Mouse (Mus musculus) lung, embryonic 15.5 days (tissue): ENCODE data around the gene Ptpn11. TPM values are rescaled to one million over a fixed set of nuclear protein-coding genes. Genes with fewer than 3 reads are reported as not detected.
"Not testable (repeated sequence)": the region's sequence is repeated elsewhere in the genome, so short reads cannot be mapped to it uniquely, and the experiment has no call there.

ENCODE experiments used
- ATAC-seq: fragments of 200-750 bp; cut with Nextera tagmentation; 2 replicates; pipeline ENCODE4 v1.8.0; 2017; ENCODE audit warnings: moderate number of reproducible peaks, borderline replicate concordance; ENCODE audit not compliant: low FRiP score, low TSS enrichment; ENCODE audit errors: extremely low read depth
- H3K27ac ChIP-seq: fragments of 300-500 bp; sonication (generic); 2 replicates; pipeline ENCODE4 v1.5.1; 2015; ENCODE audit warnings: moderate library complexity, mild to moderate bottlenecking, inconsistent platforms
- H3K27me3 ChIP-seq: fragments of 300-500 bp; sonication (generic); 2 replicates; pipeline ENCODE4 v1.6.1; 2015; ENCODE audit warnings: inconsistent platforms
- H3K36me3 ChIP-seq: fragments of 300-500 bp; sonication (generic); 2 replicates; pipeline ENCODE4 v1.6.1; 2015; ENCODE audit warnings: inconsistent platforms
- H3K4me1 ChIP-seq: fragments of 300-500 bp; sonication (generic); 2 replicates; pipeline ENCODE4 v1.6.1; 2015; ENCODE audit warnings: inconsistent platforms
- H3K4me2 ChIP-seq: fragments of 300-500 bp; sonication (generic); 2 replicates; pipeline ENCODE4 v1.6.1; 2015; ENCODE audit warnings: inconsistent platforms, mild to moderate bottlenecking, moderate library complexity
- H3K4me3 ChIP-seq: fragments of 300-500 bp; sonication (generic); 2 replicates; pipeline ENCODE4 v1.5.1; 2015; ENCODE audit warnings: mild to moderate bottlenecking, inconsistent platforms
- H3K9ac ChIP-seq: fragments of 300-500 bp; sonication (generic); 2 replicates; pipeline ENCODE4 v1.6.1; 2015; ENCODE audit warnings: inconsistent platforms
- H3K9me3 ChIP-seq: fragments of 300-500 bp; sonication (generic); 2 replicates; pipeline ENCODE4 v1.6.1; 2016; ENCODE audit warnings: inconsistent platforms
- WGBS: fragments of 180-500 bp; shearing (Covaris S2); methylation state at CpG from one replicate; pipeline ENCODE4 v1.1.7; 2015; 5-methylcytosine and 5-hydroxymethylcytosine counted together
- polyA plus RNA-seq: library from polyadenylated mRNA; unstranded; fragments of >200 nt; fragmentation: Nextera tagmentation; extraction: Ambion mirVana; gene quantifications from 2 replicates; pipeline ENCODE4 v1.2.1, GENCODE M21; 2015

Gene Ptpn11
- polyA plus RNA-seq = 20.8 and 21.3 TPM in 2 replicates

DNA sequence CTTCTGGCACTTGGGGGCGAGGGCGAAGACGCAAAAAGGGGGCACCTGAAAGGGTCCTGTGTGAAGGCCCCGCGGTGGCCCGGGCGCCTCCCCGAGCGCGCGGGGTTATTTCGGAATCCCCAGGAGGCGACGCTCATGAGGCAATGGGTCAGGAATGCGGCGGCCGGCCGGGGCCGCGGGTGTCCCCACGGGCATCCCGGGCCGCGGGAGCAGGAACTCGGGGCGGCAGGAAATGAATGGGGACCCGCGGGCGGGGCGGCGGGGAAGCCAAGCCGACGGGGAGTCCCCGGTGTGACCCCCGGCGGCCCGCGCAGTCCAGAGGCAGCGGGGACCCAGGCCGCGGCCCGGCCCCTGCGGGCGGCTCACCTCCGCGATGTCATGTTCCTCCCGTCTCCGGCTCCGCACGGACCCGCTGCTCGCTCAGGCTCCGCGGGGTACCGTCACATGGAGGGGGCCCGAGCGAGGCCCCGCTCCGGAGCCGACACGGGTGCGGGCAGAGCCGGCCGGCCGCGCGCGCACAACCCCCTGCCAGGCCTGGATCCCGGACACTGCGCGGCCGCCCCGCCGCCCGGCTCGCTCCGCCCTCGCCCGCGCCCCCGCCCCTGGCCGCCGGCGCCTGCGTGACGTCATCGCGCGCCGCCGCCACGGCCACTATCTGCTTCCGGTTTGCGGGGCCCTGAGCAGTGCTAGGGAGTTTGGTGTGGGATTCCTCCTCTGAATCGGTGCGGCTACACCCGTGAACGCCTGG is at the start of gene Ptpn11:
Gene Ptpn11, minus strand, starts transcription at position 562 of the 748 bp plus-strand sequence.
- Histone ChIP-seq H3K4me2 (peak within 1 kb of the TSS; percentile 76), H3K27ac (peak within 1 kb of the TSS; percentile 79), H3K27me3 (no peaks in the 10 kb centered on the region), H3K9me3 (no peaks in the 10 kb centered on the region), H3K4me3 (peak within 1 kb of the TSS; percentile 88), H3K4me1 (peaks cover 20% of the 10 kb centered on the region), H3K36me3 (0 out of 2 replicates have a peak, but pooled peaks cover 3% of the 10 kb centered on the region), H3K9ac (peak within 1 kb of the TSS; percentile 93)
- whole genome bisulfite sequencing = under 1% methylated on average over 45 of the region's 98 CpGs
- ATAC-seq = peak; percentile 96

GRCm38 (mm10) chr5:121239846-121240245 is 48.6 kb upstream of the Ptpn11 start:
- Histone ChIP-seq H3K4me1 (no peaks in the 10 kb centered on the region), H3K4me2 (no peak overlapping the region)

GRCm38 (mm10) chr5:121238208-121238607 is 47.0 kb upstream of the Ptpn11 start:
- Histone ChIP-seq H3K9ac (no peak overlapping the region), H3K36me3 (no peaks in the 10 kb centered on the region), H3K4me3 (no peak overlapping the region), H3K4me2 (no peak overlapping the region), H3K27me3 (no peaks in the 10 kb centered on the region), H3K27ac (no peak overlapping the region), H3K4me1 (no peaks in the 10 kb centered on the region), H3K9me3 (no peaks in the 10 kb centered on the region)
- 75% methylated on average over 2 of the region's 2 CpGs for WGBS
- no peak for ATAC-seq

More at GRCm38 (mm10) chr5:121239846-121240245, 48.6 kb upstream of the Ptpn11 start:
- Histone ChIP-seq H3K27ac (no peak overlapping the region), H3K27me3 (no peaks in the 10 kb centered on the region), H3K9ac (no peak overlapping the region), H3K4me3 (no peak overlapping the region), H3K36me3 (no peaks in the 10 kb centered on the region), H3K9me3 (no peaks in the 10 kb centered on the region)
- WGBS = 69% methylated on average over 5 of the region's 5 CpGs
- ATAC-seq = no peak

- no peak overlapping the region for H3K4me2 ChIP-seq
- 55% methylated on average over 5 of the region's 5 CpGs for WGBS
- H3K9me3 ChIP-seq = no peaks in the 10 kb centered on the region
- no peaks in the 10 kb centered on the region for H3K4me1 ChIP-seq
- ATAC-seq = peak; percentile 65; the same call in 1 of the 2 replicates
- H3K27ac ChIP-seq = no peak overlapping the region
- H3K27me3 ChIP-seq = no peaks in the 10 kb centered on the region
- no peaks in the 10 kb centered on the region for H3K36me3 ChIP-seq
- no peak overlapping the region for H3K9ac ChIP-seq
- no peak overlapping the region for H3K4me3 ChIP-seq
These were observed 45.0 kb upstream of the Ptpn11 start for GRCm38 (mm10) chr5:121236171-121236570.

DNA sequence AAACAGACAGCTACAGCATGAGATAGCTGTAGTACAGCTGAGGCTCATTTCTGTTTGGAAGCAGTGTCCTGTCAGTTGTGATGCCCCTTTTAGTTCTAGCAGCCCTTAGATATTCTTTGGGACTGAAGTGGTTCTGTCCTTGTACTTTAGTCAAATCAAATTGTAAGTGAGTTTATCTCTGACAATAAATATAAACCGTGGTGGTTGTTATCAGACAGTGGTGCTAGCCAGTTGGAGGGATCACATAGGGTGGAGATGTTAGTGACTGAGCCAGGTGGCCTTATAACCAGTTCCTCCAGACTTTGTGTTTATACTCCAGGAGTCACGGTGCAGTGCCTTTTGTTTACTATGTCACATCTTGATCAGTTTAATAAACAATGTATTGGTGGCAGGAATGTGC is 42.5 kb upstream of the Ptpn11 start:
- ATAC-seq = no peak
- H3K9ac ChIP-seq = no peak overlapping the region
- 58% methylated on average over 2 of the region's 2 CpGs for WGBS
- no peaks in the 10 kb centered on the region for H3K9me3 ChIP-seq
- H3K4me2 ChIP-seq = no peak overlapping the region
- H3K4me1 ChIP-seq = no peaks in the 10 kb centered on the region
- no peaks in the 10 kb centered on the region for H3K27me3 ChIP-seq
- H3K36me3 ChIP-seq = no peaks in the 10 kb centered on the region
- H3K27ac ChIP-seq = no peak overlapping the region
- no peak overlapping the region for H3K4me3 ChIP-seq

- ATAC-seq = no peak
These were observed 41.6 kb upstream of the Ptpn11 start for GRCm38 (mm10) chr5:121232789-121233188.

GRCm38 (mm10) chr5:121230811-121231210 is 39.6 kb upstream of the Ptpn11 start:
- no peak overlapping the region for H3K4me3 ChIP-seq
- no peak overlapping the region for H3K4me2 ChIP-seq
- no peak for ATAC-seq
- H3K9me3 ChIP-seq = no peaks in the 10 kb centered on the region
- no peaks in the 10 kb centered on the region for H3K27me3 ChIP-seq
- H3K27ac ChIP-seq = no peak overlapping the region
- no peaks in the 10 kb centered on the region for H3K36me3 ChIP-seq
- no peak overlapping the region for H3K9ac ChIP-seq
- no peaks in the 10 kb centered on the region for H3K4me1 ChIP-seq
- 77% methylated on average over 9 of the region's 9 CpGs for WGBS

More at GRCm38 (mm10) chr5:121232789-121233188, 41.6 kb upstream of the Ptpn11 start:
- no peaks in the 10 kb centered on the region for H3K27me3 ChIP-seq
- H3K4me2 ChIP-seq = no peak overlapping the region
- 92% methylated on average over 1 of the region's 1 CpGs for WGBS
- no peak overlapping the region for H3K27ac ChIP-seq
- no peaks in the 10 kb centered on the region for H3K9me3 ChIP-seq
- no peaks in the 10 kb centered on the region for H3K4me1 ChIP-seq
- no peak overlapping the region for H3K4me3 ChIP-seq
- H3K36me3 ChIP-seq = no peaks in the 10 kb centered on the region
- no peak overlapping the region for H3K9ac ChIP-seq

- no peak overlapping the region for H3K9ac ChIP-seq
- 89% methylated on average over 2 of the region's 2 CpGs for WGBS
- no peaks in the 10 kb centered on the region for H3K9me3 ChIP-seq
- no peak for ATAC-seq
- H3K4me2 ChIP-seq = no peak overlapping the region
- H3K4me1 ChIP-seq = no peaks in the 10 kb centered on the region
- H3K27ac ChIP-seq = no peak overlapping the region
- H3K27me3 ChIP-seq = no peaks in the 10 kb centered on the region
- no peak overlapping the region for H3K4me3 ChIP-seq
- H3K36me3 ChIP-seq = no peaks in the 10 kb centered on the region
These were observed 38.0 kb upstream of the Ptpn11 start for GRCm38 (mm10) chr5:121229182-121229581.

DNA sequence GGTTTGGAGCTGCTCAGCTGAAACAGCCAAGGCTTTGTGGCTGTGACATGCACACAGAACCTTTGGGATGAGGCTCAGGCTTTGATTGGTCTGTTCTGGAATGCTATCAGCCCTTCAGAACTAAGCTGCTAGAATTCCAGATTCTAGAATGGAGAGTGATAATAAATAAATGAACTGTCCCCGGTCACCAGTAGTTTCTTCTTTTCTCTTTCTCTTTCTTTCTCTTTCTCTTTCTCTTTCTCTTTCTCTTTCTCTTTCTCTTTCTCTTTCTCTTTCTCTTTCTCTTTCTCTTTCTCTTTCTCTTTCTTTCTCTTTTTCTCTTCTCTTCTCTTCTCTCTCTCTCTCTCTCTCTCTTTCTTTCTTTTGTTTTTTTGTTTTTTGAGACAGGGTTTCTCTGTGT is 36.1 kb upstream of the Ptpn11 start:
- WGBS = 79% methylated on average over 1 of the region's 1 CpGs
- not testable (repeated sequence) for H3K9me3 ChIP-seq, H3K4me2 ChIP-seq, H3K4me3 ChIP-seq, H3K4me1 ChIP-seq, H3K36me3 ChIP-seq, H3K27ac ChIP-seq, H3K9ac ChIP-seq, ATAC-seq, H3K27me3 ChIP-seq

GRCm38 (mm10) chr5:121226845-121227244 is 35.6 kb upstream of the Ptpn11 start:
- Histone ChIP-seq H3K9me3 (no peaks in the 10 kb centered on the region), H3K27me3 (no peaks in the 10 kb centered on the region), H3K9ac (no peak overlapping the region), H3K4me3 (no peak overlapping the region), H3K36me3 (no peaks in the 10 kb centered on the region), H3K4me1 (no peaks in the 10 kb centered on the region), H3K4me2 (no peak overlapping the region), H3K27ac (no peak overlapping the region)
- WGBS = 79% methylated on average over 4 of the region's 4 CpGs
- no peak for ATAC-seq

DNA sequence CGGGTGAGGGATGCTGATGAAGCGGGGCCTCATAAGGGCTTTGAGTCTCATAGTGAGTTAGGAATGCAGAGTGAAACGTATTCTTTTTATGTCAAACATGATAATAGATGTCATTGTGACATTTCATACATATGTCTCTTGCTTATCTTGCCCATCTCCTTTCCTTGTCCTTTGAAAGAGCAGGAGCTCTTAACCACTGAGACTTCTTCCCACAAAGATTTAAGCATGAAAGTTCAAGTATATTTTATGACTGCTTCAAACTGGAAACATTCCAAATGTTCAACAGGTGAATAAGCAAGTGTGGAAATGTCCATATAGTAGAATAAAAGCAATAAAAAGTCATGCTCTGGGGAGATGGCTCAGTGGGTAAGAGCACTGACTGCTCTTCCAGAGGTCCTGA is 35.2 kb upstream of the Ptpn11 start:
- Histone ChIP-seq H3K36me3 (no peaks in the 10 kb centered on the region), H3K4me2 (no peak overlapping the region), H3K4me3 (no peak overlapping the region), H3K9ac (no peak overlapping the region), H3K27me3 (no peaks in the 10 kb centered on the region), H3K9me3 (no peaks in the 10 kb centered on the region), H3K27ac (no peak overlapping the region), H3K4me1 (peaks cover 3% of the 10 kb centered on the region)
- 60% methylated on average over 3 of the region's 3 CpGs for WGBS
- no peak for ATAC-seq

DNA sequence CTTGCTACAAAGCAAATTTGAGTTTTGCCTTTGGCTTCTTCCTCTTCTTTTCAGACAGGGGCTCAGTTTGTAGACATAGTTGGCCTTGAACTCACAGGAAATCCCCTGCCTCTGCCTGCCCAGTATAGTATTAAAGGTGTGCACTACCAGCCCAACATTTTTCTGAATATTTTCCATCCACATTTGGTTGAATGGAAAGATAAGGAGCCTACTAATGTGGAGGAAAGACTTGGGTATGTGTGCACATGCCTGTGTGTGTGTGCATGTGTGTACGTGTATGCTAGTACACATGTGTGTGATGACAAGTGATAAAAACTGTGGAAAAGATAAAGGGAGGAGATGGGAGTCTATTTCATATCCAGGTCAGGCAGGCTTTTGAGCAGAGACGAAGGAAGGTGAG is 34.7 kb upstream of the Ptpn11 start:
- ATAC-seq = no peak
- WGBS = 79% methylated on average over 2 of the region's 2 CpGs
- Histone ChIP-seq H3K27me3 (no peaks in the 10 kb centered on the region), H3K36me3 (no peaks in the 10 kb centered on the region), H3K9me3 (no peaks in the 10 kb centered on the region), H3K9ac (no peak overlapping the region), H3K4me3 (no peak overlapping the region), H3K27ac (no peak overlapping the region), H3K4me1 (peaks cover 7% of the 10 kb centered on the region), H3K4me2 (no peak overlapping the region)
